ENCODE assay signal across 28 mouse cellular contexts in genomic region chr7:19945821-19946515, GRCm38 (mm10). TPM values are rescaled to one million over a fixed set of nuclear protein-coding genes. Genes with fewer than 3 reads are reported as not detected.
DNase-seq lines count a peak whose midpoint lies in the region; ATAC-seq lines count a peak whose summit lies in the region.
"Had no signal": no experiment of that assay in that cellular context is flagged by ENCODE, and none has a peak within 500 bp of the region (broad histone marks: within the 10 kb centered on the region; RNA-seq: fewer than 3 reads in every experiment).

No protein-coding gene starts in this region.

- no peak overlapping the region for H3K4me2 ChIP-seq in heart, embryonic 16.5 days (ENCODE audit: low read depth, low read length)
- H3K4me2 ChIP-seq in hindbrain, embryonic 16.5 days (ENCODE audit: low read length) = no peak overlapping the region
- H3K4me2 ChIP-seq: embryonic facial prominence, embryonic 13.5 days; heart, embryonic 11.5 days; kidney, embryonic 15.5 days; midbrain, embryonic 15.5 days; neural tube, embryonic 15.5 days had no signal

- H3K9ac ChIP-seq in heart, embryonic 16.5 days (ENCODE audit: low read length) = no peak overlapping the region
- no peak overlapping the region for H3K9ac ChIP-seq in hindbrain, embryonic 16.5 days (ENCODE audit: low read depth, low read length)
- H3K9ac ChIP-seq: embryonic facial prominence, embryonic 13.5 days; kidney, embryonic 15.5 days; midbrain, embryonic 15.5 days; neural tube, embryonic 15.5 days had no signal

- WGBS in heart, embryonic 16.5 days = 69% methylated on average over 13 of the region's 13 CpGs
- 88% methylated on average over 13 of the region's 13 CpGs for WGBS in hindbrain, embryonic 16.5 days

- no peaks in the 10 kb centered on the region for H3K36me3 ChIP-seq in heart, embryonic 16.5 days (ENCODE audit: control insufficient read depth, insufficient read depth)
- no peaks in the 10 kb centered on the region for H3K36me3 ChIP-seq in hindbrain, embryonic 16.5 days (ENCODE audit: control insufficient read depth, insufficient read depth, low read length)
- H3K36me3 ChIP-seq: embryonic facial prominence, embryonic 13.5 days; kidney, embryonic 15.5 days; midbrain, embryonic 15.5 days; neural tube, embryonic 15.5 days had no signal

- 0 out of 2 replicates have a peak, but pooled peaks have one; percentile 13 for ATAC-seq in heart, embryonic 16.5 days (replicated peaks; ENCODE audit: extremely low read depth, insufficient read depth, low FRiP score)
- peak; percentile 82 for ATAC-seq in activated CD4-positive, CD25-positive, alpha-beta regulatory T cell, adult 4 months
- peak; percentile 70 for ATAC-seq in megakaryocyte, adult 5-6 weeks (ENCODE audit: poor library complexity, severe bottlenecking)
- ATAC-seq in hindbrain, embryonic 16.5 days = no peak
- ATAC-seq: forebrain, embryonic 16.5 days; hindbrain, postnatal 0 days; midbrain, embryonic 15.5 days had no signal

- H3K27ac ChIP-seq in heart, embryonic 16.5 days (ENCODE audit: low read length) = peak overlapping the region; percentile 11; the same call in 1 of the 2 replicates
- no peak overlapping the region for H3K27ac ChIP-seq in hindbrain, embryonic 16.5 days (ENCODE audit: low read depth, low read length)
- H3K27ac ChIP-seq: embryonic facial prominence, embryonic 13.5 days; hindbrain, postnatal 0 days; kidney, embryonic 15.5 days; midbrain, embryonic 15.5 days; neural tube, embryonic 15.5 days; stomach, postnatal 0 days had no signal

- no peaks in the 10 kb centered on the region for H3K9me3 ChIP-seq in heart, embryonic 16.5 days (replicated peaks; ENCODE audit: control insufficient read depth, low read length)
- no peaks in the 10 kb centered on the region for H3K9me3 ChIP-seq in hindbrain, embryonic 16.5 days (ENCODE audit: control insufficient read depth, low read length)
- H3K9me3 ChIP-seq: embryonic facial prominence, embryonic 13.5 days; kidney, embryonic 15.5 days; midbrain, embryonic 15.5 days; neural tube, embryonic 15.5 days had no signal

- no peak for DNase-seq in heart, postnatal 36 days
- DNase-seq in thymus, postnatal 14 days = peak; percentile 77
- DNase-seq in layer of hippocampus, postnatal 14 days (ENCODE audit: low spot score in 2 of 2) = no peak
- DNase-seq in right cerebral cortex, adult 18-20 months = no peak
- DNase-seq: adrenal gland, adult 2 months; cerebellum, adult 8-10 months; lung, adult 18-20 months; lung, postnatal 14 days; right cerebral cortex, postnatal 25 days had no signal

- H3K27me3 ChIP-seq in heart, embryonic 16.5 days (ENCODE audit: control insufficient read depth, insufficient read depth, low read length) = no peaks in the 10 kb centered on the region
- no peaks in the 10 kb centered on the region for H3K27me3 ChIP-seq in hindbrain, embryonic 16.5 days (replicated peaks; ENCODE audit: control insufficient read depth, insufficient read depth, low read length)
- H3K27me3 ChIP-seq: embryonic facial prominence, embryonic 13.5 days; kidney, embryonic 15.5 days; midbrain, embryonic 15.5 days; neural tube, embryonic 15.5 days had no signal

- H3K4me3 ChIP-seq in heart, embryonic 16.5 days (ENCODE audit: low read length) = no peak overlapping the region
- H3K4me3 ChIP-seq in hindbrain, embryonic 16.5 days (ENCODE audit: low read length) = no peak overlapping the region
- H3K4me3 ChIP-seq: embryonic facial prominence, embryonic 13.5 days; kidney, embryonic 15.5 days; midbrain, embryonic 15.5 days; myocyte; neural tube, embryonic 15.5 days had no signal

- intact Hi-C loops in heart, postnatal 36 days (cut with DNase I) = no loop called here

- H3K4me1 ChIP-seq in heart, embryonic 16.5 days (ENCODE audit: control insufficient read depth, insufficient read depth, low read length) = peaks cover 5% of the 10 kb centered on the region; the same call in 1 of the 2 replicates
- no peaks in the 10 kb centered on the region for H3K4me1 ChIP-seq in hindbrain, embryonic 16.5 days (ENCODE audit: control insufficient read depth, insufficient read depth, low read depth, low read length)
- H3K4me1 ChIP-seq: embryonic facial prominence, embryonic 13.5 days; midbrain, embryonic 15.5 days; neural tube, embryonic 15.5 days had no signal

RNA-seq across cellular contexts. Expression of gene Igsf23, which starts 4.6 kb away (rescaled TPM):
- polyA plus RNA-seq in heart, embryonic 16.5 days (2015; fragmentation: Nextera tagmentation; extraction: Ambion mirVana) = 1.8 and 2.2 TPM in 2 replicates
- total RNA-seq in heart, postnatal 36 days (2021) = 1 to 10 TPM; 1.4 TPM
- polyA plus RNA-seq in activated CD4-positive, CD25-positive, alpha-beta regulatory T cell, adult 4 months (2017; shearing (Covaris generic)) = 1 to 10 TPM; 7.5 to 8.9 TPM
- total RNA-seq in megakaryocyte, adult 5-6 weeks (2015) = 0.31 TPM in 1 of 2 replicates, not detected in the other
- total RNA-seq in megakaryocyte, adult 5-6 weeks (2017) = 0.11 TPM in 1 of 2 replicates, not detected in the other
- polyA plus RNA-seq in hindbrain, embryonic 16.5 days (2015; fragmentation: Nextera tagmentation; extraction: Ambion mirVana) = not detected in 2 replicates
- total RNA-seq in layer of hippocampus, postnatal 14 days (2021) = not detected
- total RNA-seq: adrenal gland, adult 2 months; gastrocnemius, postnatal 4 days; hindbrain, postnatal 0 days; layer of hippocampus, adult 18-20 months; left cerebral cortex, postnatal 36 days; megakaryocyte-erythroid progenitor cell, adult 5-6 weeks had no signal
- polyA plus RNA-seq: embryonic facial prominence, embryonic 13.5 days; forebrain, embryonic 16.5 days; hindbrain, postnatal 0 days; midbrain, embryonic 15.5 days had no signal

RNA-seq across cellular contexts. Expression of gene Ceacam20, which starts 19.2 kb away (rescaled TPM):
- polyA plus RNA-seq in heart, embryonic 16.5 days (2015; fragmentation: Nextera tagmentation; extraction: Ambion mirVana) = 0.11 TPM in 1 of 2 replicates, not detected in the other
- not detected for total RNA-seq in heart, postnatal 36 days (2021)
- polyA plus RNA-seq in activated CD4-positive, CD25-positive, alpha-beta regulatory T cell, adult 4 months (2017; shearing (Covaris generic)) = not detected
- total RNA-seq in megakaryocyte, adult 5-6 weeks (2015) = not detected in 2 replicates
- total RNA-seq in megakaryocyte, adult 5-6 weeks (2017) = not detected in 2 replicates
- not detected in 2 replicates for polyA plus RNA-seq in hindbrain, embryonic 16.5 days (2015; fragmentation: Nextera tagmentation; extraction: Ambion mirVana)
- total RNA-seq in layer of hippocampus, postnatal 14 days (2021) = not detected
- total RNA-seq: adrenal gland, adult 2 months; gastrocnemius, postnatal 4 days; heart, postnatal 25 days; hindbrain, postnatal 0 days; layer of hippocampus, adult 18-20 months; left cerebral cortex, postnatal 36 days; liver, adult 2 months; megakaryocyte-erythroid progenitor cell, adult 5-6 weeks had no signal
- polyA plus RNA-seq: adrenal gland, adult 2 months; embryonic facial prominence, embryonic 13.5 days; forebrain, embryonic 16.5 days; heart, embryonic 11.5 days; hindbrain, postnatal 0 days; kidney, embryonic 15.5 days; liver, adult 2 months; midbrain, embryonic 15.5 days; myocyte; neural tube, embryonic 15.5 days; stomach, postnatal 0 days had no signal

RNA-seq across cellular contexts. Expression of gene Pvr, which starts 25.0 kb away (rescaled TPM):
- 17.6 and 19.0 TPM in 2 replicates for polyA plus RNA-seq in heart, embryonic 16.5 days (2015; fragmentation: Nextera tagmentation; extraction: Ambion mirVana)
- 10 to 100 TPM; 19.8 to 25.0 TPM for total RNA-seq in heart, postnatal 36 days (2021)
- 10 to 100 TPM; 17.4 to 24.1 TPM for polyA plus RNA-seq in activated CD4-positive, CD25-positive, alpha-beta regulatory T cell, adult 4 months (2017; shearing (Covaris generic))
- 7.8 TPM in 2 replicates for total RNA-seq in megakaryocyte, adult 5-6 weeks (2015)
- total RNA-seq in megakaryocyte, adult 5-6 weeks (2017) = 7.6 TPM in 2 replicates
- polyA plus RNA-seq in hindbrain, embryonic 16.5 days (2015; fragmentation: Nextera tagmentation; extraction: Ambion mirVana) = 9.6 and 10.8 TPM in 2 replicates
- total RNA-seq in layer of hippocampus, postnatal 14 days (2021) = 10 to 100 TPM; 10.4 to 11.3 TPM

RNA-seq across cellular contexts. Expression of gene Nlrp9b, which starts 45.3 kb away (rescaled TPM):
- 0.04 TPM in 1 of 2 replicates, not detected in the other for polyA plus RNA-seq in heart, embryonic 16.5 days (2015; fragmentation: Nextera tagmentation; extraction: Ambion mirVana)
- total RNA-seq in heart, postnatal 36 days (2021) = not detected
- not detected for polyA plus RNA-seq in activated CD4-positive, CD25-positive, alpha-beta regulatory T cell, adult 4 months (2017; shearing (Covaris generic))
- not detected in 2 replicates for total RNA-seq in megakaryocyte, adult 5-6 weeks (2015)
- total RNA-seq in megakaryocyte, adult 5-6 weeks (2017) = not detected in 2 replicates
- not detected in 2 replicates for polyA plus RNA-seq in hindbrain, embryonic 16.5 days (2015; fragmentation: Nextera tagmentation; extraction: Ambion mirVana)
- total RNA-seq in layer of hippocampus, postnatal 14 days (2021) = not detected
- total RNA-seq: adrenal gland, adult 2 months; gastrocnemius, postnatal 4 days; heart, postnatal 25 days; hindbrain, postnatal 0 days; layer of hippocampus, adult 18-20 months; left cerebral cortex, postnatal 36 days; liver, adult 2 months; megakaryocyte-erythroid progenitor cell, adult 5-6 weeks had no signal
- polyA plus RNA-seq: adrenal gland, adult 2 months; embryonic facial prominence, embryonic 13.5 days; forebrain, embryonic 16.5 days; heart, embryonic 11.5 days; hindbrain, postnatal 0 days; kidney, embryonic 15.5 days; liver, adult 2 months; midbrain, embryonic 15.5 days; myocyte; neural tube, embryonic 15.5 days; stomach, postnatal 0 days had no signal

RNA-seq across cellular contexts. Expression of gene Ceacam19, which starts 58.2 kb away (rescaled TPM):
- 0.04 TPM in 1 of 2 replicates, not detected in the other for polyA plus RNA-seq in heart, embryonic 16.5 days (2015; fragmentation: Nextera tagmentation; extraction: Ambion mirVana)
- total RNA-seq in heart, postnatal 36 days (2021) = not detected
- polyA plus RNA-seq in activated CD4-positive, CD25-positive, alpha-beta regulatory T cell, adult 4 months (2017; shearing (Covaris generic)) = not detected
- 1.2 and 1.3 TPM in 2 replicates for total RNA-seq in megakaryocyte, adult 5-6 weeks (2015)
- total RNA-seq in megakaryocyte, adult 5-6 weeks (2017) = 1.6 and 2.4 TPM in 2 replicates
- polyA plus RNA-seq in hindbrain, embryonic 16.5 days (2015; fragmentation: Nextera tagmentation; extraction: Ambion mirVana) = not detected in 2 replicates
- total RNA-seq in layer of hippocampus, postnatal 14 days (2021) = not detected
- total RNA-seq: adrenal gland, adult 2 months; gastrocnemius, postnatal 4 days; heart, postnatal 25 days; hindbrain, postnatal 0 days; layer of hippocampus, adult 18-20 months; left cerebral cortex, postnatal 36 days; liver, adult 2 months; megakaryocyte-erythroid progenitor cell, adult 5-6 weeks had no signal
- polyA plus RNA-seq: adrenal gland, adult 2 months; forebrain, embryonic 16.5 days; heart, embryonic 11.5 days; hindbrain, postnatal 0 days; kidney, embryonic 15.5 days; liver, adult 2 months; midbrain, embryonic 15.5 days; neural tube, embryonic 15.5 days had no signal
